Mouse (Mus musculus) kidney, postnatal 0 days (tissue): ENCODE measurements around the gene Znrf3. TPM values are rescaled to one million over a fixed set of nuclear protein-coding genes. Genes with fewer than 3 reads are reported as not detected.
A peak's percentile ranks its signal among the peaks of the same experiment; 100 is the strongest.

Experiments used
- ATAC-seq: fragments of 200-750 bp; cut with Nextera tagmentation; replicated peaks from 2 replicates; pipeline ENCODE4 v1.8.0; 2017; ENCODE audit warnings: low read depth, moderate number of reproducible peaks, moderate TSS enrichment, moderate library complexity; ENCODE audit not compliant: low FRiP score
- DNase-seq: peaks from one replicate; pipeline ENCODE4 v3.0.0-alpha.2; 2016; ENCODE audit warnings: low spot score
- H3K27ac ChIP-seq: fragments of 300-500 bp; sonication (generic); 2 replicates; pipeline ENCODE4 v1.5.1; 2014; ENCODE audit warnings: mild to moderate bottlenecking
- H3K27me3 ChIP-seq: fragments of 300-500 bp; sonication (generic); 2 replicates; pipeline ENCODE4 v1.6.1; 2014; ENCODE audit warnings: low read length, mixed read lengths; ENCODE audit not compliant: insufficient read depth
- H3K36me3 ChIP-seq: fragments of 300-500 bp; sonication (generic); 2 replicates; pipeline ENCODE4 v1.6.1; 2014; ENCODE audit warnings: low read length, mixed read lengths; ENCODE audit not compliant: insufficient read depth
- H3K4me1 ChIP-seq: fragments of 300-500 bp; sonication (generic); replicated peaks from 2 replicates; pipeline ENCODE4 v1.6.1; 2014; ENCODE audit warnings: antibody characterized with exemption, low read length, mixed read lengths; ENCODE audit not compliant: insufficient read depth
- H3K4me2 ChIP-seq: fragments of 300-500 bp; sonication (generic); 2 replicates; pipeline ENCODE4 v1.6.1; 2014; ENCODE audit warnings: mild to moderate bottlenecking, low read length, moderate library complexity, mixed read lengths
- H3K4me3 ChIP-seq: fragments of 300-500 bp; sonication (generic); replicated peaks from 2 replicates; pipeline ENCODE4 v1.5.1; 2014; ENCODE audit warnings: low read depth, low read length
- H3K9ac ChIP-seq: fragments of 300-500 bp; sonication (generic); 2 replicates; pipeline ENCODE4 v1.6.1; 2014; ENCODE audit warnings: low read depth, low read length
- H3K9me3 ChIP-seq: fragments of 300-500 bp; sonication (generic); replicated peaks from 2 replicates; pipeline ENCODE4 v1.6.1; 2016; ENCODE audit warnings: low read length, inconsistent platforms, mixed read lengths
- CTCF ChIP-seq: IDR thresholded peaks from 2 replicates; pipeline ENCODE4 v1.5.1; 2016; ENCODE audit warnings: antibody characterized with exemption, low read depth, mild to moderate bottlenecking, moderate library complexity
- WGBS: fragments of 180-500 bp; shearing (Covaris S2); extraction: QIAGEN DNeasy Blood & Tissue Kit; methylation state at CpG from one replicate; pipeline ENCODE4 v1.1.7; 2014; 5-methylcytosine and 5-hydroxymethylcytosine counted together
- polyA plus RNA-seq: library from polyadenylated mRNA; unstranded; fragments of >200 nt; fragmentation: Nextera tagmentation; extraction: Ambion mirVana; gene quantifications from 2 replicates; pipeline ENCODE4 v1.2.1, GENCODE M21; 2015

The Znrf3 gene
- polyA plus RNA-seq, 1 experiment from 2014 or later = 13.3 TPM

DNA sequence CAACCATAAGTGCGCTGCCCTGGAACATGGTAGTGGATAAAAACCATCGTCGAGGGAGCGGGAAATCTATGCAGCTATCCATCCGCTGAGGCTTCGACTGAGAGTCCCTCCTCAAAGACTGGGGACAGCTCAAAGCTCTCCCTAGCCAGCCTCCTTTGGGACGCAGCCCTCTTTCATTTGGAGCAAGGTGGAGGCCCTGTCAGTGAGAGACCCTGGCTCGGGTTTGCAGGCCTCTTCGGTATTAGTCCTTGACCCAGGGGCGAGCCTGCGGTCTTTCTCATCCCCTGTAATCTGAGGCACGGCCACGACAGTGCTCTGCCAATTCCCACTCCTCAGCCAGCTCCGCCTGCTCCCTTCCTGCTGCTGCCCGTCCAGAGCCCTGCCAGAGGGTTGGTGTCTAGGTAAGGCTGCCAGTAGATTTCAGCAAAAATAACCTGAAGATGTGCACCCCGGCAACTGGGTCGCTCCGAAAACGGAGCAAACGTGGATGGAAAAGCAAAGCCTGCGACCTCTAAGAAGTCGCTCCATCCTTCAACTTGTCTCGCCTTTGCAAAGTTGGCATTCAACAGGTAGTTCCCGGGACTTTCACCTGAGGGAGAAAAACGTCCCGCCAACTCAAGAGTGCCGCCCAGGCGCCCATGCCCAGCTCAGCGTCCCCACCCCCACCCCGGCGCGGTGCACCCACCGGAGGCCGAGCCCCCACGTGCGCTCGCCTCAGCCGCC, 975 bp downstream of the Znrf3 start:
- H3K9ac ChIP-seq = peak overlapping the region; percentile 92
- WGBS = 2% methylated on average over 38 of the region's 38 CpGs
- peak overlapping the region; percentile 91 for H3K4me2 ChIP-seq
- no peaks in the 10 kb centered on the region for H3K9me3 ChIP-seq
- no peaks in the 10 kb centered on the region for H3K36me3 ChIP-seq
- TF ChIP-seq CTCF = no peak
- no peaks in the 10 kb centered on the region for H3K27me3 ChIP-seq
- peak overlapping the region; percentile 95 for H3K27ac ChIP-seq
- peaks cover 11% of the 10 kb centered on the region for H3K4me1 ChIP-seq
- H3K4me3 ChIP-seq = peak overlapping the region; percentile 83
- ATAC-seq = no peak; the same call in 1 of the 2 replicates
- DNase-seq = peak; percentile 40

DNA sequence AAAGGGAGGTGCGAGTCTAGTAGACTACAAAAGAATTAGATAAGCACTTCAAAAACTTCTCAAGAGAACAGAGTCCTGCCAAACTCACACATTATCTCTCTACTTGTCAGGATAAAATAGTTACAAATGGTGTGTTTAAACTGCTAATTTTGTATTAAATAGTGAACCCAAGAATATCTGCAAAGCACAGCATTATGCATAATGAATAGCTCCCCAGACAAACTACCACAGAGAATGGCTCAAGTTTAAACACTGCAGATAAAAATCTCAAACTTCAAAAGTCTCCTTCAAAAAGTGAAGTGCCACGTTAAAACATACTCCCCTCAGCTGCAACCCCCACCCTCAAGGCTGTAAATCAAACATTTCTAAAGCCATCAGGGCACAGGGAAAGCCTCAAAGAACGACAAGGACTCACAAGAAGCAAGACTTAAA, 2.0 kb downstream of the Znrf3 start:
- Histone ChIP-seq H3K36me3 (no peaks in the 10 kb centered on the region), H3K9ac (no peak overlapping the region), H3K27me3 (no peaks in the 10 kb centered on the region), H3K4me3 (peak overlapping the region; percentile 83; the same call in 1 of the 2 replicates), H3K9me3 (no peaks in the 10 kb centered on the region), H3K27ac (no peak overlapping the region), H3K4me1 (peaks cover 11% of the 10 kb centered on the region), H3K4me2 (peak overlapping the region; percentile 91)
- TF ChIP-seq CTCF = no peak
- no peak for ATAC-seq
- WGBS = 28% methylated on average over 3 of the region's 3 CpGs
- no peak for DNase-seq

DNA sequence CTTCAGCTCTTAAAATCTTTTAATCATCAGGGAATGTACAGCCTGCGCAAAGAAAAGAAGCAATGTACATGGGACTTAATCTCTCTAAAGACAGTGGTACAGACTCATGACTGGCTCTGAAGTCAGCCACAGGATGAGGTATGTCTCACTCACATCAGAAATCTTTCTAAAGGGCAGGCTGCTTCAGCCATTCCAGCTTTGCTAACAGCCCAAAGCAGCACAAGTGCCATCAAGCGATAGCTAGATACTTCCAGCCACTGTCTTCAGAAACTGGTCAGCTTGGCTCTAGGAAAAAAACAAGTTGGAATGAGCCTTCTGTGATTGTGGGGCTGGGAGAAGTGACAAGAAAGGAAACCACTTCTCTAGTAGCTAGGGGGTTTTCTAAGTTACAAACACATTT, 7.0 kb downstream of the Znrf3 start:
- Histone ChIP-seq H3K27ac (no peak overlapping the region), H3K9me3 (no peaks in the 10 kb centered on the region), H3K27me3 (no peaks in the 10 kb centered on the region), H3K4me3 (no peak overlapping the region), H3K9ac (no peak overlapping the region), H3K4me2 (no peak overlapping the region), H3K4me1 (peaks cover 4% of the 10 kb centered on the region; the same call in 1 of the 2 replicates), H3K36me3 (no peaks in the 10 kb centered on the region)
- WGBS = 86% methylated on average over 2 of the region's 2 CpGs
- no peak for TF ChIP-seq CTCF
- no peak for DNase-seq
- ATAC-seq = no peak

DNA sequence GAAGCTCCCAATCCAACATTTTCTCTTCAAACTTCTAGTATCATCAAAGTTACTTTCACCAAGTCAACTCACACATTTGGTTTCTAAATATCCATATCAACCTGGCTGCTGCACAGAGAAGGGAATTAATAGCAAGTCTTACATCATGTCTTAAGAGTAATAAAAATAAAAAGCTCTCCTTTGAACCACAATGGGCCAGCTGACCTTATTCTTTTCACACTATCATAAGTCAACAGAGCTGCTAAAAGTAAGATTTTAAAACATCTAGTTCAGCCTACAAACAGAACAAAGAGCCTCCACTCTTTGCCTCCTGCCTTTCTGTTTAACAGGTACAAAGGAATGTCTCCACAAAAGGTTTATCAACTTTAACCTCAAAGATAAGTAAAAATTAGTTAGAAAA, 7.7 kb downstream of the Znrf3 start:
- H3K36me3 ChIP-seq = no peaks in the 10 kb centered on the region
- no peak overlapping the region for H3K27ac ChIP-seq
- TF ChIP-seq CTCF = no peak
- no peak overlapping the region for H3K4me3 ChIP-seq
- DNase-seq (no peak), ATAC-seq (no peak)
- H3K4me1 ChIP-seq = peaks cover under 1% of the 10 kb centered on the region; the same call in 1 of the 2 replicates
- H3K9ac ChIP-seq = no peak overlapping the region
- H3K4me2 ChIP-seq = no peak overlapping the region
- no peaks in the 10 kb centered on the region for H3K27me3 ChIP-seq
- H3K9me3 ChIP-seq = no peaks in the 10 kb centered on the region

DNA sequence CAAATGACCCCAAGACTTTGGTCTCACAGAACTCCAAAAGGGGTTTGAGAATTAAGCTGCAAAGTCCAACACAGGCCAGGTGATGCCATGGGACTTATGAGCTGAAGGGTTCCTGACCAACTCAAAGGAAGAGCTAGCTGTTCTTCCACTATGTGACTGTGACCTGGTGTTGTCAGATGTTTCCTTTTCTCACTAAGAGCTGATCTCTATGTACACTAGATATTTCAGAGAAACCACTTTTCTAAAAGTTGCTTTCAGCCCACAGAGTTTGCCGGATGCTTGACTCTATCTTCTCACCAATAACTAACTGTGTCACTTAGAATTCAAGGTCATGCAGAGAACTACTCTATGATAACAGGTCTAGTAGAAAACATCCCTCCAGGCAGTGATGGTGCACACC, 9.2 kb downstream of the Znrf3 start:
- H3K4me1 ChIP-seq = no peaks in the 10 kb centered on the region
- H3K36me3 ChIP-seq = no peaks in the 10 kb centered on the region
- no peak for ATAC-seq
- H3K27ac ChIP-seq = no peak overlapping the region
- no peak for DNase-seq
- H3K9ac ChIP-seq = no peak overlapping the region
- H3K9me3 ChIP-seq = no peaks in the 10 kb centered on the region
- H3K4me2 ChIP-seq = no peak overlapping the region
- no peaks in the 10 kb centered on the region for H3K27me3 ChIP-seq
- 90% methylated on average over 1 of the region's 1 CpGs for WGBS
- TF ChIP-seq CTCF = no peak
- no peak overlapping the region for H3K4me3 ChIP-seq

DNA sequence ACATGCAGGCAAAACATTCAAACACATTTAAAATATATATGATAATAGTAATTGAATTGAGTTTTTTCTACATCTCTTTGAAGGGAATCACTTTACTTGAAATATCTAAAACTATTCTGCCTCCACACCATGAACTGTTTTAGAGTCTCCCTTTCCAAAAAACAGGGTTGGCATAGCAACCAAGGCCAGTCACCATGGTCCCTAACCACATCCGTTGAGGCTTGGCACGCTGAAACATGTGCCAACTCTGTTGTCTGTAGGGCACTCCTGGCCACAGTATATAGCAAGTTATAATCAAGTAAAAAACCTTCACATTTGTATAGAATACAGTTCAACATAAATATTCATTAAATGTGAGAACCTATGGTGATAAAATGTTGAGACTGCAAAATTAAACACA, 12.3 kb downstream of the Znrf3 start:
- Histone ChIP-seq H3K36me3 (no peaks in the 10 kb centered on the region), H3K9me3 (no peaks in the 10 kb centered on the region), H3K4me2 (no peak overlapping the region), H3K4me3 (no peak overlapping the region), H3K4me1 (no peaks in the 10 kb centered on the region), H3K27ac (no peak overlapping the region), H3K9ac (no peak overlapping the region), H3K27me3 (no peaks in the 10 kb centered on the region)
- DNase-seq (no peak), ATAC-seq (no peak)
- 75% methylated on average over 2 of the region's 2 CpGs for WGBS
- TF ChIP-seq CTCF = no peak
